Mouse (Mus musculus) limb, embryonic 13.5 days (tissue): ENCODE data around the gene Myl7. TPM values are rescaled to one million over a fixed set of nuclear protein-coding genes. Genes with fewer than 3 reads are reported as not detected.
"Not testable (repeated sequence)": the region's sequence is repeated elsewhere in the genome, so short reads cannot be mapped to it uniquely, and the experiment has no call there.

Source experiments
- ATAC-seq: fragments of 200-750 bp; cut with Nextera tagmentation; 2 replicates; pipeline ENCODE4 v1.8.0; 2017; ENCODE audit warnings: low read depth, moderate number of reproducible peaks, moderate TSS enrichment; ENCODE audit not compliant: low FRiP score
- H3K27ac ChIP-seq: fragments of 300-500 bp; sonication (generic); 2 replicates; pipeline ENCODE4 v1.5.1; 2015; ENCODE audit warnings: inconsistent platforms, mild to moderate bottlenecking, moderate library complexity
- H3K27me3 ChIP-seq: fragments of 300-500 bp; sonication (generic); 2 replicates; pipeline ENCODE4 v1.6.1; 2015; ENCODE audit warnings: mild to moderate bottlenecking, inconsistent platforms
- H3K36me3 ChIP-seq: fragments of 300-500 bp; sonication (generic); 2 replicates; pipeline ENCODE4 v1.6.1; 2015; ENCODE audit warnings: inconsistent platforms, mild to moderate bottlenecking, moderate library complexity
- H3K4me1 ChIP-seq: fragments of 300-500 bp; sonication (generic); 2 replicates; pipeline ENCODE4 v1.6.1; 2015; ENCODE audit warnings: inconsistent platforms
- H3K4me2 ChIP-seq: fragments of 300-500 bp; sonication (generic); replicated peaks from 2 replicates; pipeline ENCODE4 v1.6.1; 2015; ENCODE audit warnings: inconsistent platforms, mild to moderate bottlenecking, moderate library complexity
- H3K4me3 ChIP-seq: fragments of 300-500 bp; sonication (generic); 2 replicates; pipeline ENCODE4 v1.5.1; 2015; ENCODE audit warnings: moderate library complexity, mild to moderate bottlenecking, inconsistent platforms
- H3K9ac ChIP-seq: fragments of 300-500 bp; sonication (generic); 2 replicates; pipeline ENCODE4 v1.6.1; 2015; ENCODE audit warnings: mild to moderate bottlenecking, inconsistent platforms
- H3K9me3 ChIP-seq: fragments of 300-500 bp; sonication (generic); 2 replicates; pipeline ENCODE4 v1.6.1; 2016; ENCODE audit warnings: inconsistent platforms
- WGBS: fragments of 180-500 bp; shearing (Covaris S2); methylation state at CpG from one replicate; pipeline ENCODE4 v1.1.7; 2015; 5-methylcytosine and 5-hydroxymethylcytosine counted together
- polyA plus RNA-seq: library from polyadenylated mRNA; unstranded; fragments of >200 nt; fragmentation: Nextera tagmentation; extraction: Ambion mirVana; gene quantifications from 2 replicates; pipeline ENCODE4 v1.2.1, GENCODE M21; 2015

Gene Myl7
- polyA plus RNA-seq: 0.80 TPM in 1 of 2 replicates, not detected in the other

DNA sequence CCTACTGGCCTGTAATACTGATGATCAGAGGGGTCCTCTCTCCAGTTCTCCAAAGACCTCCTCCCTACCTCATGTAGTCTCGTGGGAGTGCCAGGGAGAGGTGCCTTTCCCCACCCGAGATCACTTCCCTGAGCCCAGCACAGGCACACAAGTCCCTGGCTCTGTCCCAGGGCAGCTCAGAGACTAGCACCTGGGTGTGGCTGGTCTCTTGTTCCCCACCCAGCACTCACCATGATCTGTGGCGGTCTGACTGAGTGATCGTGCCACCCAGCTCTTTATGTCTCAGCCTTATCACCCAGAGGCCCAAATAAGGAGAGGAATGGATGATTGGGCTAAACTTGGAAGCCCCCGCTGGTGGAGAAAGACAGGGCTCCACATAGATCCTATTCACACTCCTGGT lies at the start of gene Myl7:
Myl7 (minus strand) TSS at position 252 of the 400 bp plus-strand sequence.
- Histone ChIP-seq H3K27ac (no peak within 1 kb of the TSS), H3K9ac (no peak within 1 kb of the TSS), H3K4me3 (no peak within 1 kb of the TSS), H3K4me1 (peaks cover 35% of the 10 kb centered on the region), H3K27me3 (peaks cover 51% of the 10 kb centered on the region), H3K9me3 (no peaks in the 10 kb centered on the region), H3K36me3 (no peaks in the 10 kb centered on the region), H3K4me2 (no peak within 1 kb of the TSS)
- no peak for ATAC-seq
- WGBS: 60% methylated on average over 5 of the region's 5 CpGs

- WGBS: 49% methylated on average over 4 of the region's 4 CpGs
- H3K4me2 ChIP-seq: no peak overlapping the region
Observed at GRCm38 (mm10) chr11:5947796-5948195, 49.2 kb upstream of the Myl7 start.

GRCm38 (mm10) chr11:5945096-5945495 lies 46.5 kb upstream of the Myl7 start:
- H3K4me1 ChIP-seq: peaks cover 16% of the 10 kb centered on the region; the same call in 1 of the 2 replicates
- H3K9me3 ChIP-seq: no peaks in the 10 kb centered on the region
- no peak overlapping the region for H3K9ac ChIP-seq
- H3K27me3 ChIP-seq: no peaks in the 10 kb centered on the region
- ATAC-seq: no peak
- 60% methylated on average over 2 of the region's 2 CpGs for WGBS
- H3K36me3 ChIP-seq: no peaks in the 10 kb centered on the region
- H3K4me3 ChIP-seq: no peak overlapping the region
- no peak overlapping the region for H3K4me2 ChIP-seq
- no peak overlapping the region for H3K27ac ChIP-seq

More at GRCm38 (mm10) chr11:5947796-5948195, 49.2 kb upstream of the Myl7 start:
- Histone ChIP-seq H3K27ac (no peak overlapping the region), H3K27me3 (no peaks in the 10 kb centered on the region), H3K9ac (no peak overlapping the region), H3K9me3 (no peaks in the 10 kb centered on the region), H3K4me1 (peaks cover 16% of the 10 kb centered on the region; the same call in 1 of the 2 replicates), H3K4me3 (no peak overlapping the region), H3K36me3 (no peaks in the 10 kb centered on the region)
- no peak for ATAC-seq

- Histone ChIP-seq H3K4me1 (0 out of 2 replicates have a peak, but pooled peaks cover 2% of the 10 kb centered on the region), H3K4me3 (no peak overlapping the region), H3K9me3 (no peaks in the 10 kb centered on the region), H3K36me3 (no peaks in the 10 kb centered on the region), H3K4me2 (no peak overlapping the region), H3K9ac (no peak overlapping the region), H3K27ac (no peak overlapping the region), H3K27me3 (no peaks in the 10 kb centered on the region)
- no peak for ATAC-seq
- WGBS: 55% methylated on average over 6 of the region's 6 CpGs
Observed at GRCm38 (mm10) chr11:5942966-5943365, 44.4 kb upstream of the Myl7 start.

DNA sequence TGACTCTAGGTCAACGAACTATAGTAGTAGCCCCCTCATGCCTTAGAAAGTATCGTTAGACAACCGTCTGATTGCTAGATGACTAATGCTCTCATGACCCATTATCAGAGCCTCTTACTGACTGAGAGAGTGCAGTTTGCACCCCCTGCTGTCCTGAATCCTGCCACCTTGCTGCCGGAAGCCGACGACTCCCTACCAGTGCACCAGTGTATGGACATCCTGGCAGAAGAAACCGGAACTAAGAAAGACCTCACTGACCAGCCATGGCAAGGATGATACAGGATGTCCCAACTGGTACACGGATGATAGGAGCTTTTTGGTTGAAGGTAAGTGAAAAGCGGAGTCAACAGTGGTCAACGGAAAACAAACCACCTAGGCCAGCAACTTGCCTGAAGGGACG lies 35.9 kb upstream of the Myl7 start:
- not testable (repeated sequence) for H3K4me2 ChIP-seq, ATAC-seq, H3K27ac ChIP-seq, H3K9me3 ChIP-seq, H3K27me3 ChIP-seq, H3K4me3 ChIP-seq, H3K4me1 ChIP-seq, H3K9ac ChIP-seq, H3K36me3 ChIP-seq
- WGBS: 94% methylated on average over 11 of the region's 11 CpGs

GRCm38 (mm10) chr11:5931947-5932346 lies 33.4 kb upstream of the Myl7 start:
- H3K9me3 ChIP-seq, H3K27ac ChIP-seq, H3K4me2 ChIP-seq, ATAC-seq, H3K4me3 ChIP-seq, H3K27me3 ChIP-seq, H3K4me1 ChIP-seq, H3K36me3 ChIP-seq, H3K9ac ChIP-seq: not testable (repeated sequence)
- 86% methylated on average over 6 of the region's 6 CpGs for WGBS

GRCm38 (mm10) chr11:5930578-5930977 lies 32.0 kb upstream of the Myl7 start:
- no peaks in the 10 kb centered on the region for H3K4me1 ChIP-seq
- 0 out of 2 replicates have a peak, but pooled peaks cover 3% of the 10 kb centered on the region for H3K9me3 ChIP-seq
- H3K4me2 ChIP-seq: no peak overlapping the region
- no peaks in the 10 kb centered on the region for H3K27me3 ChIP-seq
- no peak overlapping the region for H3K27ac ChIP-seq
- WGBS: 55% methylated on average over 1 of the region's 1 CpGs
- ATAC-seq: no peak
- no peaks in the 10 kb centered on the region for H3K36me3 ChIP-seq
- H3K9ac ChIP-seq: no peak overlapping the region
- H3K4me3 ChIP-seq: no peak overlapping the region

DNA sequence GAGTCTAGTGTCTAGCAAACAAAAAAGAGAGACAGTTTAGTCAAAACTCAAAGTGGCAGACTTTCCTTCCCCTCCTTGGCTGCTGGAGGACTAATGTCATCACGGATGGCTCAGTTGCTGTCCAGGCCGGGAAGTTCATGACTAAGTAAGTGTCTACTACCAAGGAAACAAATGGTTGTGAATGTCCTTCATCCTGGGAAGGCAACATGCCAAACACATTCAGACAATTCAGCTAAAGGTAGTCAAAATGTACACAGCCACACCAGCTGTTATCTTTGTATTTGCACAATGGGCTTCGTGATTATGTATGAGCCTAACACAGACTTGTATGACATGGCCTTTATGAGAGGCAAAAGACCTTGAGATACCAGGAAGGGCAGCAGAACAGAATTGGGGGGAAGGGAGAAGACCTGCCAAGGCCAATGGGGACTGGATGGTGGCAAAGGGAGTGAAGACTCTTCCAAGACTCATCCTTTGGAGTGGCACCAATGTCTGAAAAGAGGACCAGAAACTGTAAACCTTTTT lies 28.2 kb upstream of the Myl7 start:
- no peak overlapping the region for H3K27ac ChIP-seq
- no peak overlapping the region for H3K4me3 ChIP-seq
- no peaks in the 10 kb centered on the region for H3K36me3 ChIP-seq
- no peak for ATAC-seq
- no peak overlapping the region for H3K9ac ChIP-seq
- no peak overlapping the region for H3K4me2 ChIP-seq
- WGBS: 88% methylated on average over 3 of the region's 3 CpGs
- no peaks in the 10 kb centered on the region for H3K4me1 ChIP-seq
- H3K9me3 ChIP-seq: no peaks in the 10 kb centered on the region
- H3K27me3 ChIP-seq: no peaks in the 10 kb centered on the region

DNA sequence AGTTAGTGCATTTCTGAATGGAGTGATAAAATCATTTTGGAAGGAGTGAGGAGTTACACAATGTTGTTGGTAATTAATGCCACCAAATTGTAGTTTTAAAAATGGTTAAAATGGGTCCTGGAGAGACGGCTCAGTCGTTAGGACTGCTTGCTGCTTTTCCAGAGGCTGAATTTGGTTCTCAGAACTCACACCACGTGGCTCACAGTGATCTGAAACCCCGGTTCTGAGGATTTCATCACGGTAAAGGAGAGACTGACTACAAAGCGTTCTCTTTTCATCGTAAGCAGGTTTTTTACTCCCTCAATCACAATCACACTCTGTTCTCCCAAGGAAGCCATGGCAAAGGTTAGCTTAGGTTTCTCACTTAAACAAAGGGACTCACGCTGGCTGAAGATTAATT lies 26.1 kb upstream of the Myl7 start:
- WGBS: 45% methylated on average over 8 of the region's 8 CpGs
- ATAC-seq: no peak
- Histone ChIP-seq H3K4me3 (no peak overlapping the region), H3K27me3 (no peaks in the 10 kb centered on the region), H3K4me1 (no peaks in the 10 kb centered on the region), H3K9me3 (no peaks in the 10 kb centered on the region), H3K27ac (no peak overlapping the region), H3K9ac (no peak overlapping the region), H3K36me3 (no peaks in the 10 kb centered on the region), H3K4me2 (no peak overlapping the region)

- no peak for ATAC-seq
- 32% methylated on average over 17 of the region's 17 CpGs for WGBS
- Histone ChIP-seq H3K4me3 (no peak overlapping the region), H3K9ac (no peak overlapping the region), H3K27ac (no peak overlapping the region), H3K27me3 (no peaks in the 10 kb centered on the region), H3K9me3 (no peaks in the 10 kb centered on the region), H3K36me3 (no peaks in the 10 kb centered on the region), H3K4me1 (no peaks in the 10 kb centered on the region; the same call in 1 of the 2 replicates), H3K4me2 (0 out of 2 replicates have a peak overlapping the region, but pooled peaks have one; percentile 7)
Observed at GRCm38 (mm10) chr11:5920323-5920960, 21.9 kb upstream of the Myl7 start.

GRCm38 (mm10) chr11:5919606-5920005 lies 21.0 kb upstream of the Myl7 start:
- H3K27ac ChIP-seq: no peak overlapping the region
- no peak overlapping the region for H3K4me3 ChIP-seq
- no peaks in the 10 kb centered on the region; the same call in 1 of the 2 replicates for H3K4me1 ChIP-seq
- WGBS: 92% methylated on average over 4 of the region's 4 CpGs
- H3K9me3 ChIP-seq: no peaks in the 10 kb centered on the region
- no peak overlapping the region for H3K4me2 ChIP-seq
- ATAC-seq: no peak
- no peaks in the 10 kb centered on the region for H3K36me3 ChIP-seq
- H3K9ac ChIP-seq: no peak overlapping the region
- no peaks in the 10 kb centered on the region; the same call in 1 of the 2 replicates for H3K27me3 ChIP-seq

GRCm38 (mm10) chr11:5918111-5918510 lies 19.5 kb upstream of the Myl7 start:
- no peak for ATAC-seq
- no peak overlapping the region for H3K27ac ChIP-seq
- no peaks in the 10 kb centered on the region; the same call in 1 of the 2 replicates for H3K27me3 ChIP-seq
- H3K4me3 ChIP-seq: no peak overlapping the region
- WGBS: 35% methylated on average over 2 of the region's 2 CpGs
- H3K9me3 ChIP-seq: no peaks in the 10 kb centered on the region
- H3K4me2 ChIP-seq: no peak overlapping the region
- no peaks in the 10 kb centered on the region for H3K36me3 ChIP-seq
- no peak overlapping the region for H3K9ac ChIP-seq
- H3K4me1 ChIP-seq: peaks cover 2% of the 10 kb centered on the region; the same call in 1 of the 2 replicates

- H3K27ac ChIP-seq: no peak overlapping the region
- H3K4me3 ChIP-seq: no peak overlapping the region
- 72% methylated on average over 8 of the region's 8 CpGs for WGBS
- no peak for ATAC-seq
- no peaks in the 10 kb centered on the region for H3K36me3 ChIP-seq
- H3K9ac ChIP-seq: no peak overlapping the region
- H3K9me3 ChIP-seq: no peaks in the 10 kb centered on the region
- no peaks in the 10 kb centered on the region; the same call in 1 of the 2 replicates for H3K27me3 ChIP-seq
- no peak overlapping the region for H3K4me2 ChIP-seq
- H3K4me1 ChIP-seq: peaks cover 5% of the 10 kb centered on the region; the same call in 1 of the 2 replicates
Observed at GRCm38 (mm10) chr11:5916178-5916548, 17.6 kb upstream of the Myl7 start.
